Mouse (Mus musculus) kidney, postnatal 10 days (tissue): ENCODE data around the gene Grip2.

Source experiments
- DNase-seq: peaks from one replicate; pipeline ENCODE4 v3.0.0; 2021; ENCODE audit warnings: mixed read lengths

The Grip2 gene

DNA sequence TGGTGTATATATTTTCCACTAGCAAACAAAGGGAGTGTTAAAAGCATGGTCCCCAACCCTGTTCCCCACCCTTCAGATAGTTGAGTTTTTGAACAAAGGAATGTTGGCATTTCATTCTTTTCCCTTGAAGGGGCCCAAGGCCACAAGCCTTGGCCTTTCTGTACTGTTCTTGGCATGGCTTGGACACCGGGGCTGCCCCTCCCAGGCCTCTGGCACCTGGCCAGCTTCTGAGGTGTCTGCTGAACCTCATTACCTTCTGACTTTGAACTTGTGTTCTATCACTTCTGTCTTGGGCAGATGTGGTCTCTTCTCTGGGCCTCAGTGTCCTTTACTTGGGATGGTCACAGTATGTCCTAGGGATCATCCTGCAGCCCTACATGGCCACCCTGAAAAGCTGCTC, 99.7 kb downstream of the Grip2 start:
- DNase-seq = peak; percentile 75

DNA sequence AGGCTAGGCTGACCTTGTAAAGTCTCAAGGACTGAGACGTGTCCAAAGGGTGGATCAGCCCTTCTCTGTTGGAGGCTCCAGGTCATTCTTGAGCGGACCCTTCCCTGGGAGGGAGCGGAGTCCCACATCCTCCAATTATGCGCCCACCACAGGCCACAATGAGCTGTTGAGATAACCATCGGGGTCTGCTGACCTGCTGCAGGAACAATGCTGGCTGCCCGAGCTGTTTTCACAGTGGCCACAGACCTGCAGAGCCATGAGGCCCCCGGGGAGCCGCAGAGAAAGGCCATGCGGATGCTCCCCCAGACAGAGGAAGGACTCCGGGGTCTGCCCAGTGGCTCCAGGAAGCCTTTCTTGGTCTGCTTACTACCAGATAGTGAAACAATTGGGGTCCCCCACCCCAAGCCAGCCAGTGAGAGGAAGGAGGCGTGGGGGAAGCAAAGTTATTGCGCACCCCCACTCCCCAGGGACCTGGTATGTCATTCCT, 105.8 kb downstream of the Grip2 start:
- DNase-seq = no peak

DNA sequence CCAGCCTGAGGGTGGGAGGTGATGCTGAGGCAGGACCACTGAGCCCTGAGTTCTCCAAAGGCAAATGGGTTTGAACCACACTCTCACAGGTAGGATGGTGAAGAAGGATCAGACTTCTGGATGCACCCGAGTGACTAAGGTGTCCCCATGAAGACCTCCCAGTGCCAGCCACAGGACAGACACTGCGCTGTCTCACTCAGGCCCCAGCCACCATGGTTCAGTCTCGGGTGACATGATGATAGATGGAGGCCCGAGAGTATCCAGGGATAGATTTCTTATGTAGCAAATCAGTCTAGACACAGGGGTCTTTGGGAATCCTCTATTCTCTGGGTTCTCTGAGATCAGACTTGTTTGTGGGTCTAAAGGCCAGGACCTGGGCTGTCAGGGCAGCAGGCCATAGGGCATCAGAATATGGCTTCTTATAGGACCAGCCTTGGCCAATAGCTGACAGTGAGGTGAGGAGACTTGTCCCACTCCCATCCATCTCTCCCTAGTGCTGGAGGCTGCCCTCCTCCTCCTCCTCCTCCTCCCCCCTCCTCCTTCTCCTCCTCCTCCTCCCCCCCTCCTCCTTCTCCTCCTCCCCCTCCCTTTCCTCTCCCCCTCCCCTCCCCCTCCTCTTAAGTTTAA, 106.3 kb downstream of the Grip2 start:
- DNase-seq = no peak

DNA sequence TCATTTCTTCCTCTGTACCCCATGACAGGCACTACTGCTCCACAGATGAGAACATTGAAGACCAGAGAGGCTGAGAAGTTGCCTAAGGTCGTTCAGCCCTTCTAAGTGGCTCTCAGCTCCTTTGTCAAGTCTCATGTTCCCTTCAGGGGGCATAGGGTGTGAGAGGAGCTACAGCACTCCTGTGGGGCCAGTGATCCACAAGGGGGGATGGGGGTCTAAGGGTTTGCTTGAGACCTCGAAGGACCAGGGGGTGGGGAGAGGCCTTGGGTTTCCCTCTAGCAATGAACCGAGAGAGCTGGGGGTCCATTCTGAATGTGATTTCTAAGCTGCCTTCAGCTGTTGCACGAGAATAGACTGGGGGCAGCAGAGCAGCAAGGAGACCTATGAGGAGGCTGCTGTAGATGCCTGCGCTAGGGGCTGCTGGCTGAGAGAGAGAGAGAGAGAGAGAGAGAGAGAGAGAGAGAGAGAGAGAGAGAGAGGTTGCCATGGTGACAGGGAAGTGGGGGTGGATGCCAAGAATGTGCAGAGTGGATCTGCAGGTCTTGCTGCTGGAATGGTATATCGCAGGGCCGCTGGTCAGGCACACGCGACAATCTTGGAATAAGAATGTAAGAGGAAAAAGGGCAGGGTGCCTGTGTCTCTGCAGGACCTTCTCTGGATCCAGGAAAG, 107.1 kb downstream of the Grip2 start:
- DNase-seq = peak; percentile 61

DNA sequence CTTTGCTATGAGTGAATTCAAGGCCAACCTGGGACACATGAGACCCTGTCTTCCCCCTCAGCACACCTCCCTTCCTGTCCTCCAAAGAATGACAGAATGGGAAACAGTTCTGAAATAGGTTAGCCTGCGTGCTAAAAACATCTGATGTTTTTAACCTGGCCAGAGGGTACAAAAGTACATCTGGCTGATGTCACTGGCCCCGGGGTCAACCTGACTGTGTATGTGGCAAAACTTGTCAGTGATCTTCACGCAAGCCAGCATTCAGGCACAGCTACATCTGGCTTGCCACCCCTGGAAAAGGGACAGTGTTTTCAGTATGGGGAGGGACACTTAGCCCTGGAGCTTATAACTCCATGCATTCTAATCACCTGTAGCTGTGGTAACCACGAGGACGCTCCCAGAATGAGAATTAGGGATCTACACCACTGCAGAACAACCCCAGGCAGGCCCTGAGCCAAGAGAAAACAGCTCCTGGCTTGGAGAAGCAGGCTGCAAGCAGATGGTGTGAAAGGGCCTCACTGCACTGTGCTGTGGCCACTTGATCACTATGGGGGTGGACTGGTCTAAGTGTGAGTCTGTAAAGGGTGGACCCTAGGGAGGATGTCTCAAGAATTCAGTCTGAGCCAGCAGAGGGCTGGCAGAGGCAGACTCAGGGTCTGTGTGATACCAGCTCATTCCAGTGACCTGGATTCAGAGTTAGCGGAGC, 107.9 kb downstream of the Grip2 start:
- peak; percentile 60 for DNase-seq

DNA sequence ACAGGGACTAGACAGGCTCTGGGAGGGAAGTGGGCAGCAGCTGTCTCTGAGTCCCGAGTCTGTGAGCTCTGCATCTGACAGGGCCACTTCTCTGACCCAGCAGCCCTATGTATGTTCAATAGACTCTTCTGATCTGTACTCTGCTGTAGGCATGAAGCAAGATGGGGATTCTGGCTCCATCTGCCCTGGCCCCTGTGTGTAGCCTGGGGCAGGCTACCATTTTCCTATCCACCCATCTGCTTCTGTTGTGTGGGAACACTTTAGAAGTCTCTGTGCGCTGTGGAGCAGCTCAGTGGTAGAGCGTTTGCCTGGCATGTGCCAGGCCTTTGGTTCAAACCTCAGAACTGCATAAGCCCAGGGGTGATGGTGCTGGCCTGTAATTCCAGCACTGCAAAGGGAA, 108.4 kb downstream of the Grip2 start:
- DNase-seq = no peak

DNA sequence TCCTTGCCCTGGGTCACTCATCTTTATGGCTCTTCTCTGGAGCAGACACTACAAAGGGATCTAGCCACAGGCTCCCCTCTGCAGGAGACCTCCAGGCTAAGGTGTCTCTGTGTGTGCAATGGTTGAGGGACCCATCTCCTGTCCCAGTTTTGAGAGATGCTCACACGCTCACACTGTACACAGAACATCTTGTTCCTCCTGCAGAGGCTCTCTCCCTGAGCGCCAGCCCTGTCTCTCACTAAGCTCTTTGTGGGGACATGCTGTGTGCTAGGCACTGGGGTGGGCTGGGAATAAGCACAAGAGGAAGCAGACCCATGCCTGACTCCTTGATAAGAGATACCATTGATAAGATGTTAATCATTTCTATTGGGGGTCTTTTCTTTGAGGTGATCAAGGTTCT, 109.0 kb downstream of the Grip2 start:
- no peak for DNase-seq

DNA sequence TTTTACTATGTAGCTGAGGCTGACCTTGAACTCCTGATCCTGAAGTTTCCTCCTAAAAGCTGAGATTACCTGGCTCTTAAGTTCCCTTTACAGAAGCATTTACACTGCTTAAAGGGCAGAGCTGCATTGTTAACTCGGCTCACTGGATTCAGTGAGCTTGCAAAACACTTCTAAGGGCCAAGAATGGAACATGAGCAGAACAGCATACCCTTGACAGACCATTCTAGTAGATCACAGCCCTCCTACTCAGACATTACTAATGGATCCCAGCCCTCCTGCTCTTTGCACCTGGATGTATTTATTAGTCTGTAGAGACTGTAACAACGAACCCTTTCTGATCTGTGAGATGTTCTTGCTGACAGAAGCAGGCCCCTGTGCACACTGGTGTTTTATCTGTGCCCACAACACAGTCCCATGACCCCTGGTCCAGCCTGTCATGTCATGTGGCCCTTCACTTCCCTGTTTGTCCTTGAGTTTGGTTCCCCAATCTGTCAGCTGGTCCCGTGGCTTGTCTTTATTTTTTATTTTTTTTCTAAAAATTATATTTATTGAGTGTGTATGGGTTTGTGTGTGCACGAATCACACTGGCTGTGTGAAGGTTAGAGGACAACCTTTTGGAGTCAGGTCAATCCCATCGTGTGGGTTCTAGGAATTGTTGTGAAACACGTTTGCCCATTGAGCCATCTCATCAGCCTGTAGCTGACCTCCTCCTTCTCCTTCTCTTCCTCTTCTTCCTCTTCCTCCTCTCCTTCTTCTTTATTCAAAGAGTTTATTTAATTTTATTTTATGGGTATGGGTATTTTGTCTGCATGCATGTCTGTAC, 110.9 kb downstream of the Grip2 start:
- no peak for DNase-seq

DNA sequence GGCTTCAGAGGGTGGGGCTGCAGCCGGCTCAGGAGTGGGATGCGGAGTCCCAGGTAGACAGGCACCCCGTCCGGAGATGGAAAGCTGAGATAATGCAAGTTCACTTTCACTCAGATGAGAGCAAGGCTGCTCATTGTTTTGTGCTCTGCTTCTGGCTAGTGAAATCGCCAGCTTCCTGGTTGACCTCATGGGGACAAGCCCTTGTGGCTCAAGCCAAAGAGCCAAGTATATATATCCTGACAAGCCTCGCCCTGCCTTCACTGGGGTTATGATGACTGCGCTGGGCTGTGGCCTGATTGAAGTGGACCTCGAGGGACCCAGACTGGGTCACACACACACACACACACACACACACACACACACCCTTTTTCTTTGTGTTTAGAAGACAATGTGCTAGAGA, 112.0 kb downstream of the Grip2 start:
- no peak for DNase-seq

DNA sequence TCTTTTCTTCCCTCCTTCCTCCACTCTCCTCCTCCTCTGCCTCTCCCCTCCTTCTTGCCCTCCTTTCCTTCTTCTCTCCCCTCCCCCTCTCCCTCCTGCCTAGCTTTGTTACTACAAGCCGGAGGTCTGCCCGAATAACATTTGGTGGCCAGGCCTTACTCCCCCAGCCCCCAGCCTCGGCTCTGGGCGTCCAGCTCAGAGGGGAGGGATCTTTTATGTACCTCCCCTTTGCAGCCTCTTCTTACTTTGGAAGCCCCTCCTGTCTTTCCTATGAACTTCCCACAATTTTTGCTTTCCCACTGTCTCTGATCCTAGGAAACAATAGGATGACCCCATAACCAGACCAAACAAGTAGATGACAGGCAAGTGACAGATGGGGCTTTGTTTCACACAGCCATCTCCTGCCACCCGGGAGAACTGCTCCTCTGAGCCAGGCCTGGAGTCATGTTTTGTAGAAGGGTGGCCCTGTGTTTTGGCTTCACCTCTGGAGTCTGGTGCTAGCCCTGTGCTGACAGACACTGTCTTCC, 113.6 kb downstream of the Grip2 start:
- DNase-seq = no peak

DNA sequence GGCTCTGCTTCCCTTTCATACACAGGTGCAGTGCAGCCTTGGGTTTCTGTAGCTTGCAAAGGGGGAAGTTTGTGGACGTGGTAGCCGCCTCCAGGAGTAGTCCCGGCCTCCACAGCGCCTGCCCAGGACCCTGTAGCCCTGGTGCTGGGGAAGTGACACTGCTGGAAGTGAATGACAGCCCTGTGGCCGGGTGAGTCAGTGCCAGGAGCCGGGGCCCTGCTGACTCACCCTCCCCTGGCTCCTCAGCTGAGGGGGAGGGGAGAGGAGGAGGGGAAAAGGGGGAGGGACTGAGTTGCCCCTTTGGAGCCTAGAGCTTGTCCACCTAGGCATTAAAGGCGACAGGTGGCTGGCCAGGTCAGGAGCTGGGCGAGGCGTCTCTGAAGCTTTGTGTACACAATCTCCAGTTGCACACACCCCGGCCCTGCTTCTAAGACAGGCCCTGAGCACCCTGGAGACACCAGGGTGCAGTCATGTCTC, 114.2 kb downstream of the Grip2 start:
- DNase-seq = peak; percentile 60

DNA sequence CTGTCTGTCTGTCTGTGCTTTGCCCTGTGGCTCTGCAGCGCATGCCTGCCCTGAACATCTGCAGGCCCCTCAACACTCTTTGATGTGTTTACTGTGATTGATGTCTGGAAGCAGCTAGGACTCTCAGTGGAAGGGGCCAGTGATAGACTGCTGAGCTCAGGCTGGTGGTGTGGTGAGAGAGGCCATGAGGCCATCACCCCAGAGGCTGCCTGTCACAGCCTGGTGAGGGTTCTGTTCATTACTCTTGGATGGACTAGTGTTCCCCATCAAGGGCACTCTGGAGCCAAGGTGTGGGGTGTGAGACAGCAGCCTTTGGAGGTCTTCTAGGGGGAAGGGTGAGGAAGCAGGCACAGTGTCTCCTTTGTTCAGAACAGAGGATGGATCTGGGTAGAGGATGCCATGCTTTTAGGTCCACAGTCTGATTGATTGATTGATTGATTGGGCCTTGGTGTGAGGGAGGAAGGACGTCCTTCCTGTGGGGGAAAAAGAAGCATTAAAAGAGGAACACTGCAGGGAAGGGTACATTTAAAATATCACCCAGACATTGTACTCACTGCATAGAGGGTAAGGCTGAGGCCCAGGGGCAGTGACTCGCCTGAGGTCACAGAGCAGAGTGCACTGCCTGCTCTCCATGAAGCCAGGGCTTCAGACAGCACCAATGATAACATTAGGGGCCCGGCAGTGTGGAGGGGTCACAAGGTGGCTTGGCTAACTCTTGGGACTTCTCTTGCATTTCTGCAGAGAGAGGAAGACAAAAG, 114.8 kb downstream of the Grip2 start:
- DNase-seq = no peak
